Mouse (Mus musculus) adrenal gland, adult 8-10 months (tissue): ENCODE measurements around the gene Olfr1487. TPM values are rescaled to one million over a fixed set of nuclear protein-coding genes. Genes with fewer than 3 reads are reported as not detected.
"Not testable (repeated sequence)": the region's sequence is repeated elsewhere in the genome, so short reads cannot be mapped to it uniquely, and the experiment has no call there.

Experiments used
- DNase-seq: peaks from one replicate; pipeline ENCODE4 v3.0.0; 2022
- microRNA-seq, 2 experiments: library from miRNA; unstranded; fragments of <30 nt; microRNA quantifications; one replicate each; pipeline ENCODE4 v1.2.0; 2022
- total RNA-seq, 4 experiments: library from RNA; stranded (reverse); gene quantifications; 2 replicates each; pipeline ENCODE4 v1.2.4; 2022

Olfr1487 gene
- total RNA-seq = not detected

DNA sequence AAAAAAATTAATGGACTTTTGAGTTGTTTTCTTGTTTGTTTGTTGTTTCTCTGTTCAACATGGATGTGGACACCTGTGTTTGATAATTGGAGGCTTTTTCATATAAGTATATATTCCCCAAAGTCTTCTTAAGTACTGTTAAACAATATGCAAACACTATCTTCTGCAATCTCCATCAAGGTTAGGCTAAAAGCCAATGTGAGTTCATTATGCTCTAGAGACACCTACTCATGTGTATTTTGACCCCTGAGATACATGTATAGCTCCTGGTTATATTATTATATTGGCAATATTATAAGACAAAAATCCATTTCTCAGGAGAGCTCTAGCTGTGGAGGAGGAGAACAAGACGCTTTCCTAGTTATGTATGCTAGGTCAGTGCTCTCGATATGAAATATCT, at the start of gene Olfr1487:
TSS of gene Olfr1487 (plus strand) at position 301 of the 400 bp plus-strand sequence.
- DNase-seq = not testable (repeated sequence)

DNA sequence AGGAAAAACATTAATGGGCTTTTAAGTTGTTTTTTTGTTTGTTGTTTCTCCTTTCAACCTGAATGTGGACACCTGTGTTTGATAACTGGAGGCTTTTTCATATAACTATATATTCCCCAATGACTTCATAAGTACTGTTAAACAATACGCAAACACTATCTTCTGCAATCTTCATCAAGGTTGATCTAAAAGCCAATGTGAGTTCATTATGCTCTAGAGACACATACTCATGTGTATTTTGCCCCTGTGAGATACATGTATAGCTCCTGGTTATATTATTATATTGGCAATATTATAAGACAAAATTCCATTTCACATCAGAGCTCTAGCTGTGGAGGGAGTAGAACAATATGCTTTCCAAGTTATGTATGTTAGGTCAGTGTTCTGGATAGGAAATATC, 34.0 kb upstream of the Olfr1487 start, which contains the start of gene Olfr1484:
TSS of gene Olfr1484 (plus strand) at position 301 of the 400 bp plus-strand sequence.
- no peak for DNase-seq

DNA sequence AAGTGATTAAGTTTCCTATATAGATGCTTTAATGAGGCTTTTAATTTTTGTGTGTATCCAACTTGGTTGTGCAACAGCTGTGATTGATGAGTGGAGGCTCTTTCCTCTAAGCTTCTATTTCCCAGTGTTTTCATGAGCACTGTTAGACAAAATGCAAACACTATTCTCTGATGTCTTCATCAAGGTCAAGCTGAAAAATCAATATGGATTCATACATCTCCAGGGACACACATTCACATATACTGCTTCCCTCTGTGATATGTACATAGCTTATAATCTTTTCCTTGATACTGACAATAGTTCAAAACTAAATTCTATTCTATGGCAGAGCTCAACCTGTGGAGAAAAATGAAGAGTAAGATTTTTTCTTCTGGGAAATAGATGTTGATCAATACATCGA, 14.1 kb downstream of the Olfr1487 start, which contains the start of gene Olfr1489:
TSS of gene Olfr1489 (plus strand) at position 301 of the 400 bp plus-strand sequence.
- DNase-seq = no peak

- no peak for DNase-seq
Measured at GRCm38 (mm10) chr19:13650791-13651190, 33.6 kb downstream of the Olfr1487 start, which contains the start of gene Olfr1490. Gene Olfr1490, plus strand, starts transcription at chr19:13651091.

Small RNAs within 50 kb of the gene (microRNA-seq; reads per million reads assigned to microRNA genes)
- 0 reads per million in 2 experiments for gene Gm22323
- 0 reads per million in 2 experiments for gene Gm23931

Other genes starting within 250 kb of the Olfr1487 start
- not detected for gene Olfr1469, start 209.5 kb upstream of the Olfr1487 start, total RNA-seq
- gene Olfr1471, start 174.0 kb upstream of the Olfr1487 start, total RNA-seq = not detected
- gene Olfr1472, start 161.3 kb upstream of the Olfr1487 start, total RNA-seq = not detected
- not detected for gene Olfr1474, start 147.8 kb upstream of the Olfr1487 start, total RNA-seq
- gene Olfr1475, start 137.2 kb upstream of the Olfr1487 start, total RNA-seq = not detected
- gene Olfr1477, start 116.8 kb upstream of the Olfr1487 start, total RNA-seq = not detected
- not detected for gene Olfr1480, start 89.5 kb upstream of the Olfr1487 start, total RNA-seq
- not detected for gene Olfr1484, start 33.9 kb upstream of the Olfr1487 start, total RNA-seq
- gene Olfr1489, start 14.2 kb downstream of the Olfr1487 start, total RNA-seq = not detected
- not detected for gene Olfr1490, start 33.7 kb downstream of the Olfr1487 start, total RNA-seq
- gene Olfr1491, start 79.9 kb downstream of the Olfr1487 start, total RNA-seq = not detected
- not detected for gene Olfr1493-ps1, start 105.9 kb downstream of the Olfr1487 start, total RNA-seq
- gene Olfr1494, start 122.4 kb downstream of the Olfr1487 start, total RNA-seq = not detected
- gene Olfr1495, start 147.2 kb downstream of the Olfr1487 start, total RNA-seq = not detected
- gene Olfr1496, start 160.5 kb downstream of the Olfr1487 start, total RNA-seq = not detected
- not detected for gene Olfr1497, start 180.8 kb downstream of the Olfr1487 start, total RNA-seq
- gene Olfr1499, start 202.1 kb downstream of the Olfr1487 start, total RNA-seq = not detected
- gene Olfr1500, start 213.1 kb downstream of the Olfr1487 start, total RNA-seq = not detected
- not detected for gene Olfr1501, start 233.3 kb downstream of the Olfr1487 start, total RNA-seq
- gene Olfr1502, start 244.4 kb downstream of the Olfr1487 start, total RNA-seq = not detected